Mouse (Mus musculus) thymus, adult 2 months (tissue): Measurements from ENCODE around the gene Psg20. TPM values are rescaled to one million over a fixed set of nuclear protein-coding genes. Genes with fewer than 3 reads are reported as not detected.
A peak's percentile ranks its signal among the peaks of the same experiment; 100 is the strongest.
"Not testable (repeated sequence)": the region's sequence is repeated elsewhere in the genome, so short reads cannot be mapped to it uniquely, and the experiment has no call there.

Experiments
- DNase-seq: peaks from one replicate; pipeline ENCODE4 v3.0.0; 2021
- H3K27ac ChIP-seq: fragments of 200-500 bp; 2 replicates; pipeline ENCODE4 v1.5.1; 2012; ENCODE audit warnings: low read length, control low read depth; ENCODE audit not compliant: control insufficient read depth, insufficient read depth
- H3K27me3 ChIP-seq: fragments of 200-500 bp; 2 replicates; pipeline ENCODE4 v1.6.1; 2012; ENCODE audit warnings: mild to moderate bottlenecking, low read length, moderate library complexity, mixed read lengths; ENCODE audit not compliant: control insufficient read depth, insufficient read depth
- H3K36me3 ChIP-seq: fragments of 200-500 bp; 2 replicates; pipeline ENCODE4 v1.6.1; 2012; ENCODE audit warnings: mild to moderate bottlenecking, low read length, moderate library complexity; ENCODE audit not compliant: control insufficient read depth, insufficient read depth
- H3K4me1 ChIP-seq: fragments of 200-500 bp; replicated peaks from 2 replicates; pipeline ENCODE4 v1.6.1; 2012; ENCODE audit warnings: low read length; ENCODE audit not compliant: control insufficient read depth, insufficient read depth
- H3K4me3 ChIP-seq: fragments of 200-500 bp; 2 replicates; pipeline ENCODE4 v1.5.1; 2012; ENCODE audit warnings: mild to moderate bottlenecking, low read length, control low read depth, moderate library complexity; ENCODE audit not compliant: control insufficient read depth, insufficient read depth
- CTCF ChIP-seq: fragments of 200-500 bp; IDR thresholded peaks from 2 replicates; pipeline ENCODE4 v1.5.1; 2012; ENCODE audit warnings: mild to moderate bottlenecking, control low read depth, low read length, moderate library complexity, borderline replicate concordance; ENCODE audit not compliant: control insufficient read depth, poor library complexity, insufficient read depth; ENCODE audit errors: extremely low read depth
- POLR2A ChIP-seq: fragments of 200-500 bp; IDR thresholded peaks from 2 replicates; pipeline ENCODE4 v1.6.1; 2012; ENCODE audit warnings: mild to moderate bottlenecking, low read length, control low read depth, moderate library complexity; ENCODE audit not compliant: control insufficient read depth, poor library complexity, insufficient read depth; ENCODE audit errors: extremely low read depth
- WGBS: fragments of 180-500 bp; shearing (Covaris S2); methylation state at CpG from one replicate; pipeline ENCODE4 v1.1.7; 2018; 5-methylcytosine and 5-hydroxymethylcytosine counted together
- polyA plus RNA-seq: library from polyadenylated mRNA; depleted of rRNA; stranded (reverse); fragments of >200 nt; gene quantifications from 2 replicates; pipeline ENCODE4 v1.2.3, GENCODE M21; 2012; rRNA removed

Psg20 gene
- polyA plus RNA-seq, 1 experiment, result 0.18 TPM

GRCm38 (mm10) chr7:18710846-18711245, 24.9 kb upstream of the Psg20 start:
- Histone ChIP-seq H3K4me3 (no peak overlapping the region), H3K27ac (no peak overlapping the region), H3K4me1 (no peaks in the 10 kb centered on the region), H3K27me3 (no peaks in the 10 kb centered on the region), H3K36me3 (no peaks in the 10 kb centered on the region)
- no peak for TF ChIP-seq CTCF
- TF ChIP-seq POLR2A, result no peak
- no peak for DNase-seq
- WGBS, result 78% methylated on average over 1 of the region's 1 CpGs

GRCm38 (mm10) chr7:18710331-18710730, 24.3 kb upstream of the Psg20 start:
- not testable (repeated sequence) for H3K27ac ChIP-seq, H3K27me3 ChIP-seq, H3K4me1 ChIP-seq, H3K4me3 ChIP-seq, H3K36me3 ChIP-seq
- 77% methylated on average over 4 of the region's 4 CpGs for whole genome bisulfite sequencing
- peak; percentile 1 for DNase-seq

GRCm38 (mm10) chr7:18685586-18685985, 399 bp downstream of the Psg20 start:
- no peak for DNase-seq
- H3K27ac ChIP-seq, result no peak overlapping the region
- H3K27me3 ChIP-seq, result no peaks in the 10 kb centered on the region
- no peaks in the 10 kb centered on the region for H3K36me3 ChIP-seq
- no peak for TF ChIP-seq POLR2A
- no peak for TF ChIP-seq CTCF
- no peaks in the 10 kb centered on the region for H3K4me1 ChIP-seq
- no peak overlapping the region for H3K4me3 ChIP-seq

- H3K27me3 ChIP-seq, result no peaks in the 10 kb centered on the region
- H3K4me3 ChIP-seq, result no peak overlapping the region
- H3K27ac ChIP-seq, result no peak overlapping the region
- no peaks in the 10 kb centered on the region for H3K4me1 ChIP-seq
- WGBS, result 69% methylated on average over 2 of the region's 2 CpGs
- TF ChIP-seq POLR2A (no peak), CTCF (no peak)
- H3K36me3 ChIP-seq, result no peaks in the 10 kb centered on the region
- DNase-seq, result no peak
Observed at GRCm38 (mm10) chr7:18679772-18680171, 6.2 kb downstream of the Psg20 start.

- H3K27ac ChIP-seq, H3K4me1 ChIP-seq, H3K27me3 ChIP-seq, H3K4me3 ChIP-seq, H3K36me3 ChIP-seq, DNase-seq: not testable (repeated sequence)
- 78% methylated on average over 2 of the region's 2 CpGs for WGBS
Observed at GRCm38 (mm10) chr7:18656625-18657024, 29.4 kb downstream of the Psg20 start, which contains the start of gene Psg21. TSS of gene Psg21 (minus strand) at chr7:18656725.

GRCm38 (mm10) chr7:18626921-18627320, 59.1 kb downstream of the Psg20 start:
- H3K27ac ChIP-seq, H3K36me3 ChIP-seq, H3K4me3 ChIP-seq, H3K27me3 ChIP-seq, H3K4me1 ChIP-seq, DNase-seq: not testable (repeated sequence)
- 83% methylated on average over 8 of the region's 8 CpGs for WGBS

Other genes starting within 250 kb of the Psg20 start
- 0.05 TPM in 1 of 2 replicates, not detected in the other for gene Psg26, start 202.0 kb downstream of the Psg20 start, polyA plus RNA-seq
- gene Psg25, start 153.9 kb downstream of the Psg20 start, polyA plus RNA-seq, result 0.22 and 0.24 TPM in 2 replicates
- 0.43 and 0.73 TPM in 2 replicates for gene Psg27, start 118.9 kb downstream of the Psg20 start, polyA plus RNA-seq
- gene Psg23, start 69.7 kb downstream of the Psg20 start, polyA plus RNA-seq, result 0.09 and 0.13 TPM in 2 replicates
- gene Psg21, start 29.5 kb downstream of the Psg20 start, polyA plus RNA-seq, result 0.08 and 0.13 TPM in 2 replicates
- 0.22 and 0.24 TPM in 2 replicates for gene Psg22, start 31.9 kb upstream of the Psg20 start, polyA plus RNA-seq
- gene Psg19, start 112.3 kb upstream of the Psg20 start, polyA plus RNA-seq, result not detected in 2 replicates
- 0.09 TPM in 2 replicates for gene Psg17, start 135.4 kb upstream of the Psg20 start, polyA plus RNA-seq
- gene Mill2, start 153.8 kb upstream of the Psg20 start, polyA plus RNA-seq, result 1.1 and 1.6 TPM in 2 replicates
- 49.8 and 59.4 TPM in 2 replicates for gene Pglyrp1, start 185.1 kb upstream of the Psg20 start, polyA plus RNA-seq
- gene Ccdc61, start 224.2 kb upstream of the Psg20 start, polyA plus RNA-seq, result 56.5 and 67.1 TPM in 2 replicates
- 0.39 and 0.40 TPM in 2 replicates for gene Nova2, start 239.7 kb upstream of the Psg20 start, polyA plus RNA-seq